Mouse (Mus musculus) liver, postnatal 0 days (tissue): ENCODE data around the gene Ak4. TPM values are rescaled to one million over a fixed set of nuclear protein-coding genes. Genes with fewer than 3 reads are reported as not detected.

Experiments used
- ATAC-seq: fragments of 200-750 bp; cut with Nextera tagmentation; 2 replicates; pipeline ENCODE4 v1.8.0; 2017; ENCODE audit warnings: mild to moderate bottlenecking, moderate library complexity
- DNase-seq: peaks from one replicate; pipeline ENCODE4 v3.0.0-alpha.2; 2016
- H3K27ac ChIP-seq: fragments of 300-500 bp; sonication (generic); 2 replicates; pipeline ENCODE4 v1.5.1; 2014; ENCODE audit warnings: antibody characterized with exemption, moderate library complexity, mild to moderate bottlenecking, low read depth
- H3K27me3 ChIP-seq: fragments of 300-500 bp; sonication (generic); 2 replicates; pipeline ENCODE4 v1.6.1; 2014; ENCODE audit warnings: low read length, control low read depth, mixed read lengths; ENCODE audit not compliant: insufficient read depth
- H3K36me3 ChIP-seq: fragments of 300-500 bp; sonication (generic); replicated peaks from 2 replicates; pipeline ENCODE4 v1.6.1; 2014; ENCODE audit warnings: mild to moderate bottlenecking, control low read depth, low read length, moderate library complexity, mixed read lengths; ENCODE audit not compliant: insufficient read depth
- H3K4me1 ChIP-seq: fragments of 300-500 bp; sonication (generic); 2 replicates; pipeline ENCODE4 v1.6.1; 2014; ENCODE audit warnings: antibody characterized with exemption, mild to moderate bottlenecking, control low read depth; ENCODE audit not compliant: insufficient read depth
- H3K4me2 ChIP-seq: fragments of 300-500 bp; sonication (generic); 2 replicates; pipeline ENCODE4 v1.6.1; 2014; ENCODE audit warnings: low read depth, mild to moderate bottlenecking, low read length, moderate library complexity, mixed read lengths
- H3K4me3 ChIP-seq: fragments of 300-500 bp; sonication (generic); 2 replicates; pipeline ENCODE4 v1.5.1; 2014; ENCODE audit warnings: low read depth, low read length
- H3K9ac ChIP-seq: fragments of 300-500 bp; sonication (generic); replicated peaks from 2 replicates; pipeline ENCODE4 v1.6.1; 2014; ENCODE audit warnings: mild to moderate bottlenecking, moderate library complexity
- H3K9me3 ChIP-seq: fragments of 300-500 bp; sonication (generic); 2 replicates; pipeline ENCODE4 v1.6.1; 2016; ENCODE audit warnings: mild to moderate bottlenecking, control low read depth, low read length, mixed read lengths
- CTCF ChIP-seq: sonication (generic); IDR thresholded peaks from 2 replicates; pipeline ENCODE4 v1.5.1; 2016; ENCODE audit warnings: antibody characterized with exemption, low read depth
- EP300 ChIP-seq: IDR thresholded peaks from 2 replicates; pipeline ENCODE4 v1.6.1; 2016; ENCODE audit warnings: antibody characterized with exemption, low read depth, mild to moderate bottlenecking
- WGBS: fragments of 180-500 bp; shearing (Covaris S2); extraction: QIAGEN DNeasy Blood & Tissue Kit; methylation state at CpG from one replicate; pipeline ENCODE4 v1.1.7; 2014; ENCODE audit not compliant: insufficient replicate concordance; 5-methylcytosine and 5-hydroxymethylcytosine counted together
- polyA plus RNA-seq: library from polyadenylated mRNA; unstranded; fragments of >200 nt; fragmentation: Nextera tagmentation; extraction: Ambion mirVana; gene quantifications from 2 replicates; pipeline ENCODE4 v1.2.1, GENCODE M21; 2015

Ak4 gene
- polyA plus RNA-seq, 1 experiment from 2014 or later, result 31.3 TPM

GRCm38 (mm10) chr4:101419911-101420880 is 1.1 kb downstream of the Ak4 start:
- Histone ChIP-seq H3K4me1 (no peaks in the 10 kb centered on the region), H3K36me3 (no peaks in the 10 kb centered on the region), H3K27ac (peak overlapping the region; percentile 95), H3K27me3 (peaks cover 11% of the 10 kb centered on the region), H3K9me3 (no peaks in the 10 kb centered on the region), H3K4me3 (peak overlapping the region; percentile 59), H3K9ac (peak overlapping the region; percentile 78), H3K4me2 (peak overlapping the region; percentile 97)
- ATAC-seq, result peak; percentile 62
- TF ChIP-seq CTCF (no peak), EP300 (no peak)
- peak; percentile 28 for DNase-seq
- WGBS, result 3% methylated on average over 66 of the region's 90 CpGs

- no peaks in the 10 kb centered on the region for H3K9me3 ChIP-seq
- no peak overlapping the region for H3K9ac ChIP-seq
- WGBS, result 72% methylated on average over 10 of the region's 10 CpGs
- H3K36me3 ChIP-seq, result no peaks in the 10 kb centered on the region
- no peak for DNase-seq
- H3K4me3 ChIP-seq, result no peak overlapping the region
- H3K4me1 ChIP-seq, result peaks cover 4% of the 10 kb centered on the region; the same call in 1 of the 2 replicates
- H3K4me2 ChIP-seq, result no peak overlapping the region
- H3K27me3 ChIP-seq, result peaks cover 11% of the 10 kb centered on the region
- ATAC-seq, result no peak
- TF ChIP-seq CTCF (no peak), EP300 (no peak)
- H3K27ac ChIP-seq, result no peak overlapping the region
These were observed 3.9 kb downstream of the Ak4 start for GRCm38 (mm10) chr4:101422996-101423395.

DNA sequence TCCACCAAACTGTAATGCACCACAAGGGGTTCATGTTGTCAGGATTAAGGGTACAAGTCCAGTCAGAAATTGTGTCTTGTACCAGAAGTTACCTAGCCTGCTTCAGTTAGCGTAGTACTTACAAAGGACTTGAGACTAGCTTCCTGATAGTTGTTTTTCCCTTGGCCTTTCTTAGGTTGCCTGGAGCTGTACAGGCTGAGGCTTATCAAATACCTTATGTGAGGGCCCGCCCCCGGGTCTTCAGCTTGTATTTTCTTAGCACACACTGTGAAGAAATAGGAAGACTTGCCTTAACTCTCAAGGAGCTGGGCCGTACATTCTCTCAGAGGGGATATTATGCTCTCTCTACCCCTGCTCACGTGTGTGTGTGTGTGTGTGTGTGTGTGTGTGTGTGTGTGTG is 4.5 kb downstream of the Ak4 start:
- H3K9me3 ChIP-seq, result no peaks in the 10 kb centered on the region
- H3K9ac ChIP-seq, result no peak overlapping the region
- H3K4me1 ChIP-seq, result peaks cover 4% of the 10 kb centered on the region; the same call in 1 of the 2 replicates
- no peak overlapping the region for H3K4me3 ChIP-seq
- H3K27me3 ChIP-seq, result peaks cover 11% of the 10 kb centered on the region
- H3K27ac ChIP-seq, result no peak overlapping the region
- WGBS, result 59% methylated on average over 5 of the region's 5 CpGs
- DNase-seq, result no peak
- H3K4me2 ChIP-seq, result no peak overlapping the region
- no peaks in the 10 kb centered on the region for H3K36me3 ChIP-seq
- ATAC-seq, result no peak
- TF ChIP-seq EP300, result no peak
- TF ChIP-seq CTCF, result no peak

DNA sequence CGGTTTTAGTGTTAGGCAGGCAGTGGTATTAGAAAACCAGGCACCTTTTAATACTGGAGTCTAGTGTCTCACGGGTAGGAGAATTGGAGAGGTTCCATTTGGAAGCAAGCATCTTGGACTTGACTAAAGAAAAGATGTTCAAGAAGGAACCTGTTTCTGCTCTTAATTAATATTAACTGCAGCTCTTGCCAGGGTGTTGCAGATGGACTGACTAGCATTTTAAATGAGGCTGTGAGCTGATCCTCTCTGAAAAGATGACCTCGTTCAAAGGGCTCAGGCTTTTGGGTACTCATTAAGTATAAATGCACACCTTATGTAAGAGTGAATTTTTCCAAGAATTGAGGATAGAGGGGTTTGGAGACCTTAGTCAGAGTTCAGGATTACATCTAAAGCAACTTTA is 5.4 kb downstream of the Ak4 start:
- ATAC-seq (no peak), DNase-seq (no peak)
- Histone ChIP-seq H3K4me2 (no peak overlapping the region), H3K27me3 (peaks cover 4% of the 10 kb centered on the region; the same call in 1 of the 2 replicates), H3K9me3 (no peaks in the 10 kb centered on the region), H3K27ac (no peak overlapping the region), H3K36me3 (no peaks in the 10 kb centered on the region), H3K4me1 (peaks cover 7% of the 10 kb centered on the region; the same call in 1 of the 2 replicates), H3K9ac (no peak overlapping the region), H3K4me3 (no peak overlapping the region)
- 68% methylated on average over 3 of the region's 3 CpGs for WGBS
- TF ChIP-seq EP300, result no peak
- no peak for TF ChIP-seq CTCF

GRCm38 (mm10) chr4:101425119-101425518 is 6.0 kb downstream of the Ak4 start:
- DNase-seq (no peak), ATAC-seq (no peak)
- Histone ChIP-seq H3K9ac (no peak overlapping the region), H3K4me2 (no peak overlapping the region), H3K4me1 (peaks cover 9% of the 10 kb centered on the region; the same call in 1 of the 2 replicates), H3K4me3 (no peak overlapping the region), H3K9me3 (no peaks in the 10 kb centered on the region), H3K27me3 (peaks cover 2% of the 10 kb centered on the region; the same call in 1 of the 2 replicates), H3K27ac (no peak overlapping the region), H3K36me3 (no peaks in the 10 kb centered on the region)
- TF ChIP-seq CTCF (no peak), EP300 (no peak)
- WGBS, result 59% methylated on average over 5 of the region's 5 CpGs

DNA sequence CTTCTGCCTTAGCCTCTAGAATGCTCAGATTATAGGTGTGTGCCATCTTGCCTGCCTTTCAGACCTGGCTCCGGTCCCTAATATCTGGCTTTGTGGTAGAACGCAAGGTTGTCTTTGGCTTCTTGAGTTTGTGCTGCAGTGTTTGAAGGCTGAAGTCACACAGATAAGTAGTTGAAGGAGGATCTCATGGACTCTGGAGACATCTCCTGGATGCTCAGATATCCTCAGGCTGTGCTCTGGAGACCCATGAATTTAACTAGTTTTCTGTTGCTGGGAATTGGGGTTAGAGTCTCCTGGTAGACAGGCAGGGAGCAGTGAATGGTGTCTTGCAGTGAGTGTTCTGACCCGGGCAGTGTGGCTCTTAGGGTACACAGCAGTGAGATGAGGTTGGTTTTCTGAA is 6.6 kb downstream of the Ak4 start:
- H3K9me3 ChIP-seq, result no peaks in the 10 kb centered on the region
- H3K9ac ChIP-seq, result no peak overlapping the region
- TF ChIP-seq CTCF (peak; percentile 13; the same call in 1 of the 2 replicates), EP300 (no peak)
- H3K4me2 ChIP-seq, result no peak overlapping the region
- ATAC-seq (no peak), DNase-seq (no peak)
- no peaks in the 10 kb centered on the region for H3K27me3 ChIP-seq
- H3K4me1 ChIP-seq, result peaks cover 9% of the 10 kb centered on the region; the same call in 1 of the 2 replicates
- H3K36me3 ChIP-seq, result no peaks in the 10 kb centered on the region
- no peak overlapping the region for H3K27ac ChIP-seq
- H3K4me3 ChIP-seq, result no peak overlapping the region
- 82% methylated on average over 3 of the region's 3 CpGs for WGBS
